In genomic region chr9:92621246-92621645, GRCm38 (mm10) we compare ENCODE assay signal across 26 mouse cellular contexts.
DNase-seq lines count a peak whose midpoint lies in the region; ATAC-seq and TF ChIP-seq lines count a peak whose summit lies in the region.
"Had no signal": no experiment of that assay in that cellular context is flagged by ENCODE, and none has a peak within 500 bp of the region (broad histone marks: within the 10 kb centered on the region; RNA-seq: fewer than 3 reads in every experiment).

No protein-coding gene starts in this region.

- no peaks in the 10 kb centered on the region for H3K36me3 ChIP-seq in hindbrain, embryonic 11.5 days (ENCODE audit: control insufficient read depth, insufficient read depth, low read length)
- no peaks in the 10 kb centered on the region for H3K36me3 ChIP-seq in hindbrain, embryonic 10.5 days
- H3K36me3 ChIP-seq in CH12.LX (replicated peaks in 1 of 2; ENCODE audit: control insufficient read depth in 1 of 2, insufficient read depth in 1 of 2, low read length in 1 of 2) (no peaks in the 10 kb centered on the region), myocyte (ENCODE audit: control insufficient read depth, insufficient read depth) (no peaks in the 10 kb centered on the region)
- H3K36me3 ChIP-seq: embryonic facial prominence, embryonic 13.5 days; heart, embryonic 12.5 days; midbrain, embryonic 15.5 days; neural tube, embryonic 13.5 days; stomach, embryonic 15.5 days had no signal

- in situ Hi-C loops in CH12.LX (cut with MboI; ENCODE audit: low pct_ligation_motif_present, low pct_unique_long_range_greater_than_20kb, low sequenced_read_pairs), result loop anchor here (25.0 kb wide), 2 partner anchors 409 to 484 kb away; no protein-coding TSS in a partner anchor

- no peak for TF ChIP-seq CTCF in CH12.LX (conservative IDR thresholded peaks at IDR 0.05 in 1 of 2, IDR thresholded peaks at IDR 0.05 in 1 of 2; ENCODE audit: low read depth in 2 of 2, low read length in 2 of 2)

- H3K79me2 ChIP-seq in CH12.LX (replicated peaks; ENCODE audit: control insufficient read depth, extremely low read depth, insufficient read depth, poor library complexity, severe bottlenecking) (no peaks in the 10 kb centered on the region), myocyte (ENCODE audit: control insufficient read depth, insufficient read depth) (no peaks in the 10 kb centered on the region)

- no peaks in the 10 kb centered on the region for H3K27me3 ChIP-seq in hindbrain, embryonic 11.5 days (ENCODE audit: control insufficient read depth, insufficient read depth, low read length)
- H3K27me3 ChIP-seq in hindbrain, embryonic 10.5 days (ENCODE audit: insufficient read depth, poor library complexity, severe bottlenecking), result no peaks in the 10 kb centered on the region
- no peaks in the 10 kb centered on the region for H3K27me3 ChIP-seq in CH12.LX (replicated peaks)
- H3K27me3 ChIP-seq in myocyte (ENCODE audit: control insufficient read depth, insufficient read depth, insufficient read length), result no peaks in the 10 kb centered on the region
- H3K27me3 ChIP-seq: embryonic facial prominence, embryonic 13.5 days; heart, embryonic 12.5 days; midbrain, embryonic 15.5 days; neural tube, embryonic 13.5 days; stomach, embryonic 15.5 days had no signal

- intact Hi-C loops in left cerebral cortex, postnatal 10 days (cut with DNase I), result no loop called here

- H3K4me3 ChIP-seq in hindbrain, embryonic 11.5 days (ENCODE audit: low read depth, low read length), result no peak overlapping the region
- no peak overlapping the region for H3K4me3 ChIP-seq in hindbrain, embryonic 10.5 days
- H3K4me3 ChIP-seq in CH12.LX (replicated peaks in 1 of 3; ENCODE audit: low read depth in 2 of 3, low read length in 2 of 3, poor library complexity in 1 of 3) (no peak overlapping the region), myocyte (no peak overlapping the region)
- H3K4me3 ChIP-seq: embryonic facial prominence, embryonic 13.5 days; erythroblast, embryonic 14.5 days; heart, embryonic 12.5 days; midbrain, embryonic 15.5 days; neural tube, embryonic 13.5 days; stomach, embryonic 15.5 days had no signal

- 41% methylated on average over 3 of the region's 3 CpGs for WGBS in hindbrain, embryonic 11.5 days
- WGBS in hindbrain, embryonic 10.5 days, result 59% methylated on average over 3 of the region's 3 CpGs

- dilution Hi-C loops in CH12.LX (cut with MboI; ENCODE audit: extremely low pct_ligation_motif_present, extremely low pct_unique_long_range_greater_than_20kb, low sequenced_read_pairs), result no loop called here

- no peak overlapping the region for H3K27ac ChIP-seq in hindbrain, embryonic 11.5 days (ENCODE audit: low read depth, low read length)
- no peak overlapping the region for H3K27ac ChIP-seq in hindbrain, embryonic 10.5 days
- H3K27ac ChIP-seq in CH12.LX (ENCODE audit: insufficient read depth, low read depth), result peak overlapping the region; percentile 40
- H3K27ac ChIP-seq: embryonic facial prominence, embryonic 13.5 days; kidney, postnatal 0 days; liver, embryonic 14.5 days; midbrain, embryonic 15.5 days; neural tube, embryonic 13.5 days; stomach, embryonic 15.5 days had no signal

- TF ChIP-seq POLR2A in CH12.LX (IDR thresholded peaks at IDR 0.05; ENCODE audit: low read depth, low read length) (no peak), myocyte (IDR thresholded peaks at IDR 0.05; ENCODE audit: insufficient read length, low read depth) (no peak)

- no peaks in the 10 kb centered on the region for H3K9me3 ChIP-seq in hindbrain, embryonic 11.5 days (ENCODE audit: control insufficient read depth, low read length)
- no peaks in the 10 kb centered on the region for H3K9me3 ChIP-seq in hindbrain, embryonic 10.5 days
- no peaks in the 10 kb centered on the region for H3K9me3 ChIP-seq in CH12.LX (replicated peaks; ENCODE audit: low read length)
- H3K9me3 ChIP-seq: embryonic facial prominence, embryonic 13.5 days; midbrain, embryonic 15.5 days; neural tube, embryonic 13.5 days; stomach, embryonic 15.5 days had no signal

- ATAC-seq in hindbrain, embryonic 11.5 days (ENCODE audit: low FRiP score), result 0 out of 2 replicates have a peak, but pooled peaks have one; percentile 45
- ATAC-seq: forebrain, embryonic 16.5 days; intestine, embryonic 16.5 days; midbrain, embryonic 15.5 days had no signal

- H3K9ac ChIP-seq in hindbrain, embryonic 11.5 days (ENCODE audit: low read depth, low read length), result no peak overlapping the region
- peak overlapping the region; percentile 23; the same call in 1 of the 2 replicates for H3K9ac ChIP-seq in CH12.LX (ENCODE audit: insufficient read depth, low read depth)
- H3K9ac ChIP-seq: embryonic facial prominence, embryonic 13.5 days; heart, embryonic 12.5 days; liver, embryonic 14.5 days; midbrain, embryonic 15.5 days; neural tube, embryonic 13.5 days; stomach, embryonic 15.5 days had no signal

- no peak overlapping the region for H3ac ChIP-seq in myocyte (ENCODE audit: control insufficient read depth, insufficient read length)

- no peaks in the 10 kb centered on the region for H3K4me1 ChIP-seq in hindbrain, embryonic 11.5 days (replicated peaks; ENCODE audit: control insufficient read depth, insufficient read depth, low read length)
- H3K4me1 ChIP-seq in hindbrain, embryonic 10.5 days (replicated peaks), result 0 out of 2 replicates have a peak, but pooled peaks cover 6% of the 10 kb centered on the region
- peaks cover 5 to 27% of the 10 kb centered on the region in 2 experiments for H3K4me1 ChIP-seq in CH12.LX (ENCODE audit: control insufficient read depth in 1 of 2, insufficient read depth in 2 of 2)
- H3K4me1 ChIP-seq: embryonic facial prominence, embryonic 13.5 days; midbrain, embryonic 15.5 days; neural tube, embryonic 13.5 days; stomach, embryonic 15.5 days had no signal

- H3K4me2 ChIP-seq in hindbrain, embryonic 11.5 days (replicated peaks; ENCODE audit: low read depth, low read length), result no peak overlapping the region
- peak overlapping the region; percentile 79; the same call in 1 of the 2 replicates for H3K4me2 ChIP-seq in CH12.LX (ENCODE audit: insufficient read depth, low read depth, poor library complexity, severe bottlenecking)
- H3K4me2 ChIP-seq in myocyte (ENCODE audit: low read depth), result peak overlapping the region; percentile 76
- H3K4me2 ChIP-seq: embryonic facial prominence, embryonic 13.5 days; heart, embryonic 12.5 days; midbrain, embryonic 15.5 days; neural tube, embryonic 13.5 days; stomach, embryonic 15.5 days had no signal

- no peak for DNase-seq in hindbrain, embryonic 11.5 days (ENCODE audit: low spot score)
- no peak for DNase-seq in hindbrain, embryonic 10.5 days (ENCODE audit: low spot score)
- DNase-seq in A20 (ENCODE audit: low read depth, low spot score) (peak; percentile 36), CH12.LX (ENCODE audit: extremely low read depth) (peak; percentile 44)
- no peak for DNase-seq in left cerebral cortex, postnatal 10 days (ENCODE audit: extremely low spot score in 1 of 2, low spot score in 2 of 2)
- DNase-seq: adrenal gland, postnatal 10 days; cerebellum, adult 11 months; cerebellum, adult 9-10 months; cerebellum, postnatal 36 days; heart, adult 18-20 months; kidney, adult 8-10 months; kidney, postnatal 4 days; liver; lung, adult 2 months; right cerebral cortex, postnatal 14 days had no signal

- TF ChIP-seq RAD21 in CH12.LX (IDR thresholded peaks at IDR 0.05; ENCODE audit: low read depth, low read length), result no peak

- no peak for TF ChIP-seq EP300 in CH12.LX (IDR thresholded peaks at IDR 0.05; ENCODE audit: low read length)

TF ChIP-seq in CH12.LX, 34 proteins besides CTCF, POLR2A, EP300 and RAD21:
- peak; percentile 53 for TF ChIP-seq TCF12 (IDR thresholded peaks at IDR 0.05; ENCODE audit: low read depth, low read length)
- TF ChIP-seq USF2 (conservative IDR thresholded peaks at IDR 0.05; ENCODE audit: low read depth, low read length), result no peak
- 0 out of 2 replicates have a peak, but pooled peaks have one; percentile 21 for TF ChIP-seq ETS1 (conservative IDR thresholded peaks at IDR 0.05; ENCODE audit: low read depth, low read length)
- no peak for TF ChIP-seq SMC3 (IDR thresholded peaks at IDR 0.05; ENCODE audit: low read depth, low read length)
- 0 out of 2 replicates have a peak, but pooled peaks have one; percentile 18 for TF ChIP-seq CHD2 (IDR thresholded peaks at IDR 0.05; ENCODE audit: low read length)
- no peak for TF ChIP-seq TBP (conservative IDR thresholded peaks at IDR 0.05; ENCODE audit: low read depth, low read length)
- no peak for TF ChIP-seq NRF1 (IDR thresholded peaks at IDR 0.05; ENCODE audit: low read depth, low read length)
- TF ChIP-seq ZNF384 (IDR thresholded peaks at IDR 0.05; ENCODE audit: low read depth, low read length), result no peak
- no peak for TF ChIP-seq ZKSCAN1 (IDR thresholded peaks at IDR 0.05; ENCODE audit: borderline replicate concordance, low read depth, low read length)
- no peak for TF ChIP-seq CHD1 (IDR thresholded peaks at IDR 0.05; ENCODE audit: low read depth, low read length)
- no peak for TF ChIP-seq MAFK (IDR thresholded peaks at IDR 0.05; ENCODE audit: insufficient replicate concordance, low read length)
- TF ChIP-seq MAX (IDR thresholded peaks at IDR 0.05; ENCODE audit: low read length), result no peak
- no peak for TF ChIP-seq MXI1 (IDR thresholded peaks at IDR 0.05; ENCODE audit: low read depth, low read length)

TF ChIP-seq in myocyte, 11 proteins besides CTCF, POLR2A, EP300 and RAD21:
- TF ChIP-seq MYOG (IDR thresholded peaks at IDR 0.05; ENCODE audit: control insufficient read depth in 1 of 3, insufficient read depth in 1 of 3, insufficient read length in 2 of 3, low read depth in 2 of 3) (peak in 1 of 3 experiments; percentile 34), CEBPB (IDR thresholded peaks at IDR 0.05; ENCODE audit: insufficient read depth, poor library complexity, severe bottlenecking) (no peak), TCF12 (IDR thresholded peaks at IDR 0.05; ENCODE audit: insufficient read depth, poor library complexity, severe bottlenecking) (no peak), E2F4 (IDR thresholded peaks at IDR 0.05; ENCODE audit: insufficient read depth) (no peak), POLR2AphosphoS2 (IDR thresholded peaks at IDR 0.05; ENCODE audit: insufficient read length, low read depth) (no peak), TCF3 (IDR thresholded peaks at IDR 0.05; ENCODE audit: insufficient read length, low read depth) (no peak), SRF (IDR thresholded peaks at IDR 0.05; ENCODE audit: control insufficient read depth, insufficient read length, low read depth) (no peak), USF1 (IDR thresholded peaks at IDR 0.05; ENCODE audit: low read depth) (no peak), REST (IDR thresholded peaks at IDR 0.05; ENCODE audit: insufficient read depth, insufficient read length) (no peak), MAX (IDR thresholded peaks at IDR 0.05; ENCODE audit: low read depth) (no peak), MYOD1 (IDR thresholded peaks at IDR 0.05; ENCODE audit: control insufficient read depth in 1 of 3, insufficient read length in 2 of 3, low read depth in 2 of 3) (peak in 2 of 3 experiments; percentile 39 to 45)
TF ChIP-seq in myocyte: peak in this region for 2.

Comparison
In these comparisons a context has a peak if more than half of its experiments do, and no peak if none do; other contexts are left out.
1. DNase-seq: peak in A20 (single experiment) and CH12.LX (single experiment); none in hindbrain, embryonic 11.5 days (single experiment), hindbrain, embryonic 10.5 days (single experiment) and left cerebral cortex, postnatal 10 days (0 of 2).